In the genomic region with DNA sequence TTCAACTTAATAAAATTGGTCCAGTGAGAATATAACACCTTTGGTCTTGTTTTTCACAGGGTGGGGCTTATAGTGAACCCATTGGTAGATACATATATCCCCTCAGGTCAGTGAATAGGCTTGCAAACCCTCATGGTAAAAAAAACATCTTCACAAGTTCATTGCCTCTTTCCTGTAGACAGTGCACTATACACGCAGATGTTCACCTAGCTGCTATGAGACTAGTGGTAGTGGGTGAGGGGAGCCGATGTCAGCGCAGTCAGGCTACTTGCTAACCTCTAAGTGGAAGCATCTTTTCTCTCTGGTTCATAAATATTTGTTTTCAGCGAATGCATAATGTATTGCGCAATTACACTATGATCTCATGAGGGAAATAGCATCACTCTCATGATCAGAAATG, we compare ENCODE assay signal across 25 mouse cellular contexts.
"Had no signal": no experiment of that assay in that cellular context is flagged by ENCODE, and none has a peak within 500 bp of the region (broad histone marks: within the 10 kb centered on the region; RNA-seq: fewer than 3 reads in every experiment).

No protein-coding gene starts in this region.

- H3K27me3 ChIP-seq: heart, embryonic 13.5 days; heart, embryonic 15.5 days; hindbrain, embryonic 13.5 days; hindbrain, embryonic 15.5 days; kidney, embryonic 15.5 days; limb, embryonic 12.5 days had no signal

- H3K27ac ChIP-seq: heart, adult 2 months; heart, embryonic 13.5 days; heart, embryonic 15.5 days; hindbrain, embryonic 13.5 days; hindbrain, embryonic 15.5 days; hindbrain, postnatal 0 days; kidney, embryonic 15.5 days; kidney, postnatal 0 days; limb, embryonic 10.5 days; limb, embryonic 12.5 days had no signal

- ATAC-seq: hindbrain, postnatal 0 days; intestine, embryonic 16.5 days had no signal

- H3K4me1 ChIP-seq: heart, embryonic 13.5 days; heart, embryonic 15.5 days; hindbrain, embryonic 13.5 days; hindbrain, embryonic 15.5 days; kidney, embryonic 15.5 days; limb, embryonic 10.5 days; limb, embryonic 12.5 days had no signal

- H3K4me3 ChIP-seq: heart, adult 2 months; heart, embryonic 13.5 days; heart, embryonic 15.5 days; hindbrain, embryonic 13.5 days; hindbrain, embryonic 15.5 days; kidney, embryonic 15.5 days; limb, embryonic 10.5 days; limb, embryonic 12.5 days had no signal

- H3K9ac ChIP-seq: heart, embryonic 13.5 days; heart, embryonic 15.5 days; hindbrain, embryonic 13.5 days; hindbrain, embryonic 15.5 days; kidney, embryonic 15.5 days; limb, embryonic 12.5 days had no signal

- DNase-seq: gastrocnemius, postnatal 14 days; gastrocnemius, postnatal 36 days; heart, adult 11 months; heart, adult 2 months; heart, postnatal 14 days; heart, postnatal 36 days; kidney, adult 11 months; kidney, adult 2 months; kidney, adult 9 months; kidney, postnatal 14 days; kidney, postnatal 36 days; layer of hippocampus, adult 9-11 months; layer of hippocampus, postnatal 36 days; liver had no signal

- H3K4me2 ChIP-seq: heart, embryonic 11.5 days; heart, embryonic 13.5 days; heart, embryonic 15.5 days; hindbrain, embryonic 13.5 days; hindbrain, embryonic 15.5 days; kidney, embryonic 15.5 days; limb, embryonic 12.5 days had no signal

- H3K9me3 ChIP-seq: heart, embryonic 13.5 days; heart, embryonic 15.5 days; hindbrain, embryonic 13.5 days; hindbrain, embryonic 15.5 days; kidney, embryonic 15.5 days; limb, embryonic 10.5 days; limb, embryonic 12.5 days had no signal

- H3K36me3 ChIP-seq: heart, embryonic 13.5 days; heart, embryonic 15.5 days; hindbrain, embryonic 13.5 days; hindbrain, embryonic 15.5 days; kidney, embryonic 15.5 days; limb, embryonic 10.5 days; limb, embryonic 12.5 days had no signal
